Mouse (Mus musculus): ENCODE data around the gene Chil3.

- TF ChIP-seq CTCF (IDR thresholded peaks at IDR 0.05; ENCODE audit: extremely low read depth, insufficient read length, insufficient replicate concordance, low read depth, low read length) (no peak), POLR2A (IDR thresholded peaks at IDR 0.05; ENCODE audit: low read depth, low read length) (no peak)
Observed at GRCm38 (mm10) chr3:106167464-106167863, at the start of gene Chil3.
